Mouse (Mus musculus) erythroblast, embryonic 14.5 days (primary cell): ENCODE data around the gene Txnrd3.

ENCODE experiments used
- GATA1 ChIP-seq: IDR thresholded peaks from 2 replicates; pipeline ENCODE4 v1.6.1; 2012; ENCODE audit warnings: low read length, inconsistent platforms, mixed read lengths
- TAL1 ChIP-seq: IDR thresholded peaks from 3 replicates; pipeline ENCODE4 v1.6.1; 2012; ENCODE audit warnings: low read length, inconsistent platforms, mixed read lengths

GRCm38 (mm10) chr6:89672641-89673040 lies 28.9 kb downstream of the Txnrd3 start:
- TF ChIP-seq GATA1 (no peak), TAL1 (no peak)
